Mouse (Mus musculus) liver, postnatal 0 days (tissue): ENCODE data around the gene Apba2. TPM values are rescaled to one million over a fixed set of nuclear protein-coding genes. Genes with fewer than 3 reads are reported as not detected.
A peak's percentile ranks its signal among the peaks of the same experiment; 100 is the strongest.

Experiments used
- ATAC-seq: fragments of 200-750 bp; cut with Nextera tagmentation; 2 replicates; pipeline ENCODE4 v1.8.0; 2017; ENCODE audit warnings: mild to moderate bottlenecking, moderate library complexity
- DNase-seq: peaks from one replicate; pipeline ENCODE4 v3.0.0-alpha.2; 2016
- H3K27ac ChIP-seq: fragments of 300-500 bp; sonication (generic); 2 replicates; pipeline ENCODE4 v1.5.1; 2014; ENCODE audit warnings: antibody characterized with exemption, moderate library complexity, mild to moderate bottlenecking, low read depth
- H3K27me3 ChIP-seq: fragments of 300-500 bp; sonication (generic); 2 replicates; pipeline ENCODE4 v1.6.1; 2014; ENCODE audit warnings: low read length, control low read depth, mixed read lengths; ENCODE audit not compliant: insufficient read depth
- H3K36me3 ChIP-seq: fragments of 300-500 bp; sonication (generic); replicated peaks from 2 replicates; pipeline ENCODE4 v1.6.1; 2014; ENCODE audit warnings: mild to moderate bottlenecking, control low read depth, low read length, moderate library complexity, mixed read lengths; ENCODE audit not compliant: insufficient read depth
- H3K4me1 ChIP-seq: fragments of 300-500 bp; sonication (generic); 2 replicates; pipeline ENCODE4 v1.6.1; 2014; ENCODE audit warnings: antibody characterized with exemption, mild to moderate bottlenecking, control low read depth; ENCODE audit not compliant: insufficient read depth
- H3K4me2 ChIP-seq: fragments of 300-500 bp; sonication (generic); 2 replicates; pipeline ENCODE4 v1.6.1; 2014; ENCODE audit warnings: low read depth, mild to moderate bottlenecking, low read length, moderate library complexity, mixed read lengths
- H3K4me3 ChIP-seq: fragments of 300-500 bp; sonication (generic); 2 replicates; pipeline ENCODE4 v1.5.1; 2014; ENCODE audit warnings: low read depth, low read length
- H3K9ac ChIP-seq: fragments of 300-500 bp; sonication (generic); replicated peaks from 2 replicates; pipeline ENCODE4 v1.6.1; 2014; ENCODE audit warnings: mild to moderate bottlenecking, moderate library complexity
- H3K9me3 ChIP-seq: fragments of 300-500 bp; sonication (generic); 2 replicates; pipeline ENCODE4 v1.6.1; 2016; ENCODE audit warnings: mild to moderate bottlenecking, control low read depth, low read length, mixed read lengths
- CTCF ChIP-seq: sonication (generic); IDR thresholded peaks from 2 replicates; pipeline ENCODE4 v1.5.1; 2016; ENCODE audit warnings: antibody characterized with exemption, low read depth
- EP300 ChIP-seq: IDR thresholded peaks from 2 replicates; pipeline ENCODE4 v1.6.1; 2016; ENCODE audit warnings: antibody characterized with exemption, low read depth, mild to moderate bottlenecking
- WGBS: fragments of 180-500 bp; shearing (Covaris S2); extraction: QIAGEN DNeasy Blood & Tissue Kit; methylation state at CpG from one replicate; pipeline ENCODE4 v1.1.7; 2014; ENCODE audit not compliant: insufficient replicate concordance; 5-methylcytosine and 5-hydroxymethylcytosine counted together
- polyA plus RNA-seq: library from polyadenylated mRNA; unstranded; fragments of >200 nt; fragmentation: Nextera tagmentation; extraction: Ambion mirVana; gene quantifications from 2 replicates; pipeline ENCODE4 v1.2.1, GENCODE M21; 2015

Gene Apba2
- polyA plus RNA-seq, 1 experiment from 2014 or later = not detected

DNA sequence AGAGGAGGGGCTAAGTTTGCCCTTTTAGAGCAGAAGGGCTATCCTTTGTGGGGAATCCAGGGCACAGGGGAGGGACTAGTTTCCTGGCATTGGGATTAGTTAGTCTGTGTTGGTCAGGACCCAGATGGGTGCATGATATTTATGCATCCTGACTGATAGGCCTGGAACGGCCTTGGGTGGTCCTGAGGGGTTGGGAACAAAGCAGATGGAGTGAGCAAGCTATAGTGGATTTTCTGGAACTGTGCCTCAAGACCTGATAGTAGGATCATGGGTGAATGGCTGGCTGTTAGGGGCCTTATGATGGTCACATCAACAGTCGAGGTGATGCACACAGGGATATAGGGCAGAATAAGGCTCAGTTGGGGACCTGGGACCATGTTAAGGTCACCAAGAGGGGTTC, 8.4 kb downstream of the Apba2 start:
- H3K27me3 ChIP-seq = no peaks in the 10 kb centered on the region
- H3K27ac ChIP-seq = no peak overlapping the region
- H3K4me2 ChIP-seq = no peak overlapping the region
- 61% methylated on average over 2 of the region's 2 CpGs for WGBS
- H3K36me3 ChIP-seq = no peaks in the 10 kb centered on the region
- no peak overlapping the region for H3K4me3 ChIP-seq
- peaks cover 3% of the 10 kb centered on the region for H3K4me1 ChIP-seq
- no peak overlapping the region for H3K9ac ChIP-seq
- TF ChIP-seq EP300 (no peak), CTCF (no peak)
- DNase-seq (no peak), ATAC-seq (no peak)
- H3K9me3 ChIP-seq = no peaks in the 10 kb centered on the region

DNA sequence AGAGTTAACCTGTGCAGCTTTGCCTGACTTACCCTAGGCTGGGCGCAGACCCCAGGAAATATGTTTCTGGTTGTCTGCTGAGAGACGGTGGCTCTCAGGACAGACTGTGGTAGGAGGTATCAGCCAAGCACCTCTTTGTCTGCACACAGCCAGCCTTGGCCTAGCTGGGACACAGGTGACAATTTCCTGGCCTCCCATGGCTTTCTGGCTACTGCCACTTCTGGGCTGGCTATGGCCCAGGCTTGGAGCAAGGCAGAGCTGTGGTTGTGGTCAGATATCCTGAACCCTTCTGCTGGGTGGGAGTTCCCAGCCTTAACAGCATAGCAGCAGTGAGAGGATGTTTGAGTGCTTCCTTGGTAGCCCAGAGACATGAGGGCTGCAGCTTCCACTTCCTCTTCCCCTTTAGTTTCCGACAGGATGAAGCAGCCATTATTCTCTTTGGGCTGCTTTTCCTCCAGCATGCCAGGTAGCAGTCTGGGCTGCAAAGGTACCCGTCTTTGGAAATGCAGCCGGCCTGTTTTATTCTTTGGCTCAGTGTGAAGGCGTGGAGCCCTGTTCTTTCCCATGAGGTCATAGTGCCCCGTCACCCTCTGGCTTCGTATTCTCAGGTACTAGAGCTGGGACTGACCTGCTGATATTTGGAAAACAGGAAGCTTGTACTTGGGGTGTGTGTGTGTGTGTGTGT, 9.2 kb downstream of the Apba2 start:
- H3K36me3 ChIP-seq = no peaks in the 10 kb centered on the region
- WGBS = 56% methylated on average over 8 of the region's 8 CpGs
- no peak overlapping the region for H3K27ac ChIP-seq
- TF ChIP-seq EP300 = no peak
- no peak for TF ChIP-seq CTCF
- H3K9me3 ChIP-seq = no peaks in the 10 kb centered on the region
- no peak for DNase-seq
- no peak overlapping the region for H3K4me3 ChIP-seq
- ATAC-seq = no peak
- no peak overlapping the region for H3K9ac ChIP-seq
- no peak overlapping the region for H3K4me2 ChIP-seq
- no peaks in the 10 kb centered on the region for H3K27me3 ChIP-seq
- H3K4me1 ChIP-seq = peaks cover 3% of the 10 kb centered on the region

DNA sequence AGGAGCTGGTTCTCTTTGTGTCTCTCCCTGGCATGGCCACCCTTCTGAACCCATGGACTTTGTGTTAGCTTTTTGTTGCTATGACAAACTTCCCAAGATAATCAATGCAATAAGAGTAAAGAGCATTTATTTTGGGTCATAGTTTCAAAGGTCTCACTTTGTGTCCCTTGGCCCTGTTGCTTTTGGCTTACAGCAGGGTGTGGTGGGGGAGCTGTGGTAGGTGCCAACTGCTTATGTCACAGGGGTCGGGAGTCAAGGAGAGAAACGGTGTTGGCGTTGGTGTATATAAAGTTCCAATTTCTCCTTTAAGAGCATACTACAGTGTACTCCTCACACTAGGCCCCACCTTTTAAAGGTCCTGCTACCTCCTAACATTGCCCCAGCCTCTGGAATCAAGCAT, 12.1 kb downstream of the Apba2 start:
- TF ChIP-seq EP300 (no peak), CTCF (no peak)
- H3K27me3 ChIP-seq = no peaks in the 10 kb centered on the region
- no peak overlapping the region for H3K9ac ChIP-seq
- H3K4me1 ChIP-seq = peaks cover 3% of the 10 kb centered on the region
- 70% methylated on average over 3 of the region's 3 CpGs for WGBS
- peak; percentile 53 for DNase-seq
- H3K27ac ChIP-seq = no peak overlapping the region
- ATAC-seq = peak; percentile 96
- H3K9me3 ChIP-seq = no peaks in the 10 kb centered on the region
- no peak overlapping the region for H3K4me3 ChIP-seq
- H3K36me3 ChIP-seq = no peaks in the 10 kb centered on the region
- H3K4me2 ChIP-seq = no peak overlapping the region

DNA sequence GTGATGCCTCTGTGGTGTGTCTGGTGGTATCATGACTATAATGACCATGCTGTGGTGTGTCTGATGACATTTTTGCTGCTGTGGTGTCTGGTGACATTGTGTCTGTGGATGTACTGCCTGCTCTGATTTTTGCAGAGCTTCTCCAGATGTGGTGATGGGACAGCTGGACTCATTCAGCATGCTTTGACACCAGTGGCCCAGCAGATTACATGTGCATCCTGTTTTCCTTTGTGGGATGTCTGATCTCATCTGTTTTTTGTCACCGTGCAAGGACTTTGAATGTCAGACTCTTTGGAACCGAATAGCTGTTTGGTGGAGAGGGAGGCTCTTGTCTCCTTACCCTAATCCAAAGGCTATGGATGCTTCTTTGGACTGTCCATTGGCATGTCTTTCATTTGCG, 13.8 kb downstream of the Apba2 start:
- H3K36me3 ChIP-seq = no peaks in the 10 kb centered on the region
- 72% methylated on average over 3 of the region's 3 CpGs for WGBS
- TF ChIP-seq EP300 (no peak), CTCF (no peak)
- ATAC-seq (no peak), DNase-seq (no peak)
- no peaks in the 10 kb centered on the region for H3K27me3 ChIP-seq
- H3K4me1 ChIP-seq = peaks cover 3% of the 10 kb centered on the region
- no peaks in the 10 kb centered on the region for H3K9me3 ChIP-seq
- H3K4me3 ChIP-seq = no peak overlapping the region
- H3K4me2 ChIP-seq = no peak overlapping the region
- H3K27ac ChIP-seq = no peak overlapping the region
- no peak overlapping the region for H3K9ac ChIP-seq

DNA sequence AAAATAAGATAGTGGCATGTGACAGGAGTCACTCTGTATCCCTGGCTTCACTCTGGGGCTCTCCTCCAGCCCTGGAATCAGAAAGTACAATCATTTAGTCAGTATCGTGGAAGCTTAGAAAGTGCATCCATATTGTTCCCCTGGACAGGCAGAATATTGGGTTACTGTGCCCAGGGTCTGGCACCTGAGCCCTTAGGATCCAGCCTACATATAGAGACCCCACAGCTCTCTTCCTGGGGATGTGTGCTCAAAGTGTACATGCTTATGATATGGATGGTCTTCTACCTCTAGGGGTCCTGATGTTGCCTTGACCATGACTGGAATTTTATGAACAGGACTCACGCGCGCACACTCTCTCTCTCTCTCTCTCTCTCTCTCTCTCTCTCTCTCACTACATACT, 14.4 kb downstream of the Apba2 start:
- H3K4me2 ChIP-seq = no peak overlapping the region
- peaks cover 3% of the 10 kb centered on the region for H3K4me1 ChIP-seq
- ATAC-seq (no peak), DNase-seq (no peak)
- TF ChIP-seq EP300 = no peak
- no peaks in the 10 kb centered on the region for H3K9me3 ChIP-seq
- H3K4me3 ChIP-seq = no peak overlapping the region
- H3K27ac ChIP-seq = no peak overlapping the region
- 89% methylated on average over 4 of the region's 4 CpGs for WGBS
- H3K36me3 ChIP-seq = no peaks in the 10 kb centered on the region
- H3K9ac ChIP-seq = no peak overlapping the region
- H3K27me3 ChIP-seq = no peaks in the 10 kb centered on the region

DNA sequence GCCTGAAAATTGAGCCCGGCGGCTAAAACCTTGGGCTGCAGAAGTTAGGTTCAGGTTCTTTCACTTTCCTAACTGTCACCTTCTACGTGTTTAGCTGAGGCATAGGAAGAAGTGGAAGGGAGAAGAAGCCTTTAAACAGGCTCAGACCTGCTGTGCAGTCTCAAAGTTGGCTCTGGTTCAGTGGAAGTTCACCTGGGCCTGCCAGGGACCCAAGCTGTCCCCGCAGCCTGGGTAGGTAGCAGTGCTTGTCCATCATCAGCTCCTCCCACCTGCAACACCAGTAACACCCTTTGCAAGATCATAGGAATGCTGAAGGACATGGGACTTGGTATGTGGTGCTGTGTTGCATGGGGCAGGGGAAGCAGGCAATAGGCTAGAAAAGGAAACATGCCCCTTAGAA, 17.6 kb downstream of the Apba2 start:
- no peaks in the 10 kb centered on the region for H3K36me3 ChIP-seq
- WGBS = 67% methylated on average over 4 of the region's 4 CpGs
- H3K9ac ChIP-seq = no peak overlapping the region
- no peak for ATAC-seq
- H3K4me2 ChIP-seq = no peak overlapping the region
- H3K9me3 ChIP-seq = no peaks in the 10 kb centered on the region
- no peaks in the 10 kb centered on the region for H3K27me3 ChIP-seq
- no peak for DNase-seq
- no peaks in the 10 kb centered on the region for H3K4me1 ChIP-seq
- no peak overlapping the region for H3K27ac ChIP-seq
- no peak for TF ChIP-seq CTCF
- TF ChIP-seq EP300 = no peak
- no peak overlapping the region for H3K4me3 ChIP-seq

DNA sequence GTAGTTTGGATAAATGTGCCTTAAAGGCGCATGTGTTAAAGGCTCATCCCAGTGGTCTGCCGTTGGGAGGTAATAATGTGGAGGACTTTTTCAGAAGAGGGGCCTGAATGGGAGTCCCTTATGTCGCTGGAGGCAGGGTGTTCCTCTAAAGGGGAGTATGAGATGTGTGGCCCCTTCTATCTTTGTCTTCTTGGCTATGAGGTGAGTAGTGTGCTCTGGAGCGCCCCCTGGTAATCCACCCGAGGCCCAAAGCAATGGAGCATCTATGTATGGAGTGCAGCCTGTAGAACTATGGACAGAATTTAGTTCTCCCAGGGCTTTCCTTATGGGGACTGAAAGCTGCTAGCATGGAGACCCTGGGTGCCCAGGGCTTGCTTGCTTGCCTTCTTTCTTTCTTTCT, 18.0 kb downstream of the Apba2 start:
- WGBS = 52% methylated on average over 5 of the region's 5 CpGs

More for the DNA sequence above, 18.0 kb downstream of the Apba2 start:
- Histone ChIP-seq H3K4me2 (no peak overlapping the region), H3K9me3 (no peaks in the 10 kb centered on the region), H3K36me3 (no peaks in the 10 kb centered on the region), H3K4me3 (no peak overlapping the region), H3K4me1 (no peaks in the 10 kb centered on the region), H3K27ac (no peak overlapping the region), H3K9ac (no peak overlapping the region), H3K27me3 (no peaks in the 10 kb centered on the region)
- ATAC-seq (no peak), DNase-seq (no peak)
- no peak for TF ChIP-seq EP300
- no peak for TF ChIP-seq CTCF
